Mouse (Mus musculus): Measurements from ENCODE around the gene Fam129c. TPM values are rescaled to one million over a fixed set of nuclear protein-coding genes. Genes with fewer than 3 reads are reported as not detected.
A peak's percentile ranks its signal among the peaks of the same experiment; 100 is the strongest.

Fam129c gene
- polyA plus RNA-seq, 1 experiment from 2014 or later = 4.3 TPM

DNA sequence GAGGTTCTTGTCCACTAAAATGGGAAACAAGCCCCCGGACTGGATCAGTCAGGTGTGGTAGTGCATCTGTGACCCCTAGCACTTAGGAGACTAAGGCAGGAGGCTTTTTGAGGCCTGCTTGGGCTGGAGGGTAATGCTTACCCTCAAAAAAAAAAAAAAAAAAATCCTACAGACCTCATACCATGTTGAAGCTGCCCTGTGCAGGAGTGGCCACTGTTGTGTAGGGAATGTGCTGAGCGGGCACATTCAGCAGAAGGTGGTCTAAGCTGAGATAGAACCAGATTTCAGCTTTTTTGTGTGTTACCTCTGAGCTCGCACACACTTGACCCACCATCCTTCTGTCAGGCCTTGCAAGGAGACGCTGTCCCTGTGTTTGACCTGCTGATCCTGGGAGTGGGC is 3.1 kb upstream of the Fam129c start:
- Histone ChIP-seq H3K27me3 (ENCODE audit: control insufficient read depth, insufficient read depth, low read length) (no peaks in the 10 kb centered on the region; the same call in 1 of the 2 replicates), H3K9ac (ENCODE audit: low read length) (no peak overlapping the region), H3K4me2 (ENCODE audit: low read depth, low read length, severe bottlenecking) (no peak overlapping the region), H3K9me3 (ENCODE audit: control insufficient read depth, low read length) (no peaks in the 10 kb centered on the region), H3K36me3 (ENCODE audit: control insufficient read depth, insufficient read depth, low read length) (no peaks in the 10 kb centered on the region), H3K27ac (ENCODE audit: low read depth, low read length) (no peak overlapping the region), H3K4me1 (replicated peaks; ENCODE audit: control insufficient read depth, insufficient read depth, low read length) (peaks cover 9% of the 10 kb centered on the region), H3K4me3 (ENCODE audit: low read depth, low read length) (no peak overlapping the region)
- 91% methylated on average over 4 of the region's 4 CpGs for WGBS
- no peak for DNase-seq (ENCODE audit: low spot score)
- ATAC-seq (replicated peaks; ENCODE audit: low FRiP score) = no peak

DNA sequence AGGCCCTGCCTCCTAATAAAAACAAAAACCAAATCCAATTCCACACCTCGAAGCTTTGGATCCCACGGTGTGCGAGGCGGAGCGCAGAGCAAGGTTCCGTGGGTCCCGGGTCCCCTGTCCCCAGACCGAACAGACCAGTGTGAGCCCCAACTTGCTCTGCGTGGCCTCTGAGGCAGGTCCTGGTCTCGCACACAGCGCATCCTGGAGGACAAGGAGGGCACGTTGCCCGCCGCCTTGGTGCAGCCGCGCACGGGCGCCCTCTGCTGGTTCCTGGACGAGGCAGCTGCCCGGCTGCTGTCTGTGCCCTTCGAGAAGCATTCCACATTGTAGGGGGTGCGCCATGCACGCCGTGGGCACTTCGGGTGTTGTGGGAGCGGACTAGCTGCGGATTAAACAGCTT is 1.6 kb upstream of the Fam129c start:
- H3K4me2 ChIP-seq (ENCODE audit: low read depth, low read length, severe bottlenecking) = no peak overlapping the region
- no peak overlapping the region for H3K27ac ChIP-seq (ENCODE audit: low read depth, low read length)
- no peaks in the 10 kb centered on the region for H3K36me3 ChIP-seq (ENCODE audit: control insufficient read depth, insufficient read depth, low read length)
- H3K4me3 ChIP-seq (ENCODE audit: low read depth, low read length) = no peak overlapping the region
- DNase-seq (ENCODE audit: low spot score) = peak; percentile 94
- H3K9ac ChIP-seq (ENCODE audit: low read length) = no peak overlapping the region
- 9% methylated on average over 27 of the region's 27 CpGs for WGBS
- H3K9me3 ChIP-seq (ENCODE audit: control insufficient read depth, low read length) = no peaks in the 10 kb centered on the region
- ATAC-seq (replicated peaks; ENCODE audit: low FRiP score) = peak; percentile 38
- peaks cover 2% of the 10 kb centered on the region; the same call in 1 of the 2 replicates for H3K27me3 ChIP-seq (ENCODE audit: control insufficient read depth, insufficient read depth, low read length)
- peaks cover 9% of the 10 kb centered on the region for H3K4me1 ChIP-seq (replicated peaks; ENCODE audit: control insufficient read depth, insufficient read depth, low read length)

DNA sequence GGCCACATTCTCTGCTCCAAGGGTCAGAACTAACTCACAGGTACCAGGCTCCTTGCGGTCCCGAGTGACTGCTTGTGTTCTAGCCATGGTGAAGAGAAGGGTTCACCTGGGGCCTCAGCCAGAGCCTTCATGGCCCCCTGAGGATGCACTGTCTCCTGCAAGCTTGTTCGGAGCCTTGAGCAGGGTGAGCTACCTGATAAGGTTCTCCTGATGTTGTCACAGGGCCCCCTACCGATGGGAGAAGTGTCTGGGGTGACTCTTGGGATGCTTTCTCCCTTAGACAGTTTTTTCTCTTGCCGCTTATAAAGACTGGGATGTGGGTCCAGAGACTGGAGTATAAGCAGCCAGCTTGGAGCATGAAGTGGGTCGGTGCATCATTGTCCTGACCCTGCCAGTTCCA is 1.1 kb upstream of the Fam129c start:
- no peaks in the 10 kb centered on the region for H3K36me3 ChIP-seq (ENCODE audit: control insufficient read depth, insufficient read depth, low read length)
- DNase-seq (ENCODE audit: low spot score) (no peak), ATAC-seq (replicated peaks; ENCODE audit: low FRiP score) (no peak)
- no peak overlapping the region for H3K9ac ChIP-seq (ENCODE audit: low read length)
- H3K4me2 ChIP-seq (ENCODE audit: low read depth, low read length, severe bottlenecking) = no peak overlapping the region
- H3K27ac ChIP-seq (ENCODE audit: low read depth, low read length) = no peak overlapping the region
- peaks cover 4% of the 10 kb centered on the region for H3K27me3 ChIP-seq (ENCODE audit: control insufficient read depth, insufficient read depth, low read length)
- H3K4me3 ChIP-seq (ENCODE audit: low read depth, low read length) = no peak overlapping the region
- H3K4me1 ChIP-seq (replicated peaks; ENCODE audit: control insufficient read depth, insufficient read depth, low read length) = peaks cover 5% of the 10 kb centered on the region
- 55% methylated on average over 6 of the region's 6 CpGs for WGBS
- no peaks in the 10 kb centered on the region for H3K9me3 ChIP-seq (ENCODE audit: control insufficient read depth, low read length)

DNA sequence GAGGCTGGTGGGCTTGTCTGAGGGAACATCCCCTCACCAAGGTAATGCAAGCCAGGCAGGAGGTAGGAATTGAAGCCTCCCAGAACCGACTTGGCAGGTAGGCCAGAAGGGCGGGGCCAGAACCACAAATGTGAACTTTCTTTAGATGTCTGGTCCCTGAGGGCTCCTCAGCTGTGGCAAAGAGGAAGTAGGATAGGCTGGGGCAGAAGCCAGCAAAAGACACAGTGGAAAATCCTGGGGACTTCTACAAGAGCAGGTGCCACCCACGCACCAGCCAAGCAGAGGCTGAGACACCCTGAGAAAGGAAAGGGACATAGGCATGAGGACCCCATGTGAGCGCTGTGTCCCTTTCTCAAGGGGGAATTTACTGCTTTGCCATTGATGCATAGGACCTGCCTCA is 650 bp upstream of the Fam129c start:
- 81% methylated on average over 4 of the region's 4 CpGs for WGBS
- no peak for ATAC-seq (replicated peaks; ENCODE audit: low FRiP score)
- no peak overlapping the region for H3K4me3 ChIP-seq (ENCODE audit: low read depth, low read length)
- peaks cover 8% of the 10 kb centered on the region for H3K27me3 ChIP-seq (ENCODE audit: control insufficient read depth, insufficient read depth, low read length)
- H3K36me3 ChIP-seq (ENCODE audit: control insufficient read depth, insufficient read depth, low read length) = no peaks in the 10 kb centered on the region
- H3K4me1 ChIP-seq (replicated peaks; ENCODE audit: control insufficient read depth, insufficient read depth, low read length) = peaks cover 5% of the 10 kb centered on the region
- no peak overlapping the region for H3K27ac ChIP-seq (ENCODE audit: low read depth, low read length)
- H3K9ac ChIP-seq (ENCODE audit: low read length) = no peak overlapping the region
- H3K4me2 ChIP-seq (ENCODE audit: low read depth, low read length, severe bottlenecking) = no peak overlapping the region
- no peaks in the 10 kb centered on the region for H3K9me3 ChIP-seq (ENCODE audit: control insufficient read depth, low read length)
- DNase-seq (ENCODE audit: low spot score) = no peak

DNA sequence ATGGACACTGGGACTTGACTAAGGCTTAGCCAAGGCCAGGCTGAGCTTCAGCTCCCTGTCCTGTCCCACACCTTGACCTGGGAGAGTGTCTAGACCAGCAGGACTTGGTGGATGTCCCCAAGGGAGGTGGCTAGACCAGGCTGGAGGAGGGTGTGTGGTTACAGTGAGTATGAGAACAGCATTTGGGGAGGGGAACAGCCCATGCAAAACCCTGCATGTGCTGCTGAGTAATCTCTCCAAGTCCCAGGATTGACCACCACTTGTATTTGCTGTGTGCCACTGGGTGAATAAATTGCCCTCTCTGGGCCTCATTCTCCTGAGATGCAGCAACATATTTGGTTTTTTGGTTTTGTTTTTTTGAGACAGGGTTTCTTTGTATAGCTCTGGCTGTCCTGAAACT is 927 bp downstream of the Fam129c start:
- H3K27ac ChIP-seq (ENCODE audit: low read depth, low read length) = no peak overlapping the region
- H3K4me2 ChIP-seq (ENCODE audit: low read depth, low read length, severe bottlenecking) = no peak overlapping the region
- no peaks in the 10 kb centered on the region for H3K9me3 ChIP-seq (ENCODE audit: control insufficient read depth, low read length)
- DNase-seq (ENCODE audit: low spot score) = no peak
- H3K4me3 ChIP-seq (ENCODE audit: low read depth, low read length) = no peak overlapping the region
- peaks cover 22% of the 10 kb centered on the region for H3K27me3 ChIP-seq (ENCODE audit: control insufficient read depth, insufficient read depth, low read length)
- peaks cover 6% of the 10 kb centered on the region for H3K4me1 ChIP-seq (replicated peaks; ENCODE audit: control insufficient read depth, insufficient read depth, low read length)
- H3K9ac ChIP-seq (ENCODE audit: low read length) = no peak overlapping the region
- ATAC-seq (replicated peaks; ENCODE audit: low FRiP score) = no peak
- H3K36me3 ChIP-seq (ENCODE audit: control insufficient read depth, insufficient read depth, low read length) = no peaks in the 10 kb centered on the region

DNA sequence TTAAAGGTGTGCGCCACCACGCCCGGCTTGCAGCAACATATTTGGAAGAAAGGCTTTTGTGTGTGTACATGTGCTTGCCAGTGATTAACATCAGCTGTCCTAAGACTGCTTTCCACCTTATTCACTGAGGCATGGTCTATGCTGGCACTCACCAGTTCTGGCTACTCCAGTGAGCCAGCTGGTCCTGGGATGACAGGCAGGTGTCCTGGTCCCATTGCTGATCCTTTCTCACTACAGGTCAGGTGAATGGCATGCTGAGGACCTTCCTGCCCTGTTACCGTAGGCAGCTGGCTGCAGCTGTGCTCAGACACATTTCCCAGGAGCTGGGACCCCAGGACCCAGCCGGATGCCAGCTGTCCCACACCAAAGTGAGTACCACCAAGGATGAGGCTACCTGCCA is 1.4 kb downstream of the Fam129c start:
- Histone ChIP-seq H3K4me3 (ENCODE audit: low read depth, low read length) (no peak overlapping the region), H3K9me3 (ENCODE audit: control insufficient read depth, low read length) (no peaks in the 10 kb centered on the region), H3K9ac (ENCODE audit: low read length) (no peak overlapping the region), H3K4me1 (replicated peaks; ENCODE audit: control insufficient read depth, insufficient read depth, low read length) (peaks cover 6% of the 10 kb centered on the region), H3K27me3 (ENCODE audit: control insufficient read depth, insufficient read depth, low read length) (peaks cover 22% of the 10 kb centered on the region), H3K36me3 (ENCODE audit: control insufficient read depth, insufficient read depth, low read length) (no peaks in the 10 kb centered on the region), H3K27ac (ENCODE audit: low read depth, low read length) (no peak overlapping the region), H3K4me2 (ENCODE audit: low read depth, low read length, severe bottlenecking) (no peak overlapping the region)
- 96% methylated on average over 5 of the region's 5 CpGs for WGBS
- ATAC-seq (replicated peaks; ENCODE audit: low FRiP score) = no peak
- no peak for DNase-seq (ENCODE audit: low spot score)

DNA sequence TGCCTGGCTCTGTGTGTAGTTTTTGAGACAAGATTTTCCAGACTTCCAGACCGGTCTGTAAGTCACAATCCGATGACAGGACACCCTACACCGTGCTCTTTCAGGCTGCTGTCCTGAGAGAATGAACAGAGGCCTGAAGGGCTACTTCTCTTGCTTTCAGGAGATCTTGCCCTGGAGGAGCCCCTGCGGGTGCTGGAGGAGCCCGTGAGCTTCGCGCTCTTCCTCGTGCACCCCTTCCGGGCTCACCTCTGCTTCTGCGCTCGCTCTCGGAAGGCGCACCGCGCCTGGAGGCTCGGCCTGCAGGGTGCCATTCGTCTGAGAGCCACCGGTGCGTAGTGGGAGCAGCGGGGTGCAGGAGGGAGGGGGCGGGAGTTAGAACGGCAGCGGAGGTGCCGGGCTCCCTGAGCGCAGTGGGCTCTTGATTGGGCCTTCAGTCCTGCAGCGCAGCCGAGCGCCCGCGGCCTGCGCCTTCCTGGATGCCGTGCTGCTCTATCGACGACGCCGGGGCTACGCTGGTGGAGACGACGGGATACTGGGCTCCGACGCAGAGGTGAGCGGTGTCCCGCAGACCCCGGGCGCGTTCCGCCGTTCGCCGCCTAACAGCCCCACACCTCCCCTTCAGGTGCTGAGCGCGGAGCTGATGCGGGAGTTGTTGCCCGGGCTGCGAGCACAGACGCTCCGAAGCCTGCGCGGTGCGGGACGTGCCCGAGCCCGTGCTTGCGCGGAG is 4.7 kb downstream of the Fam129c start:
- ATAC-seq (replicated peaks; ENCODE audit: low FRiP score) (peak; percentile 37), DNase-seq (ENCODE audit: low spot score) (peak; percentile 60)
- no peak overlapping the region for H3K27ac ChIP-seq (ENCODE audit: low read depth, low read length)
- no peaks in the 10 kb centered on the region for H3K9me3 ChIP-seq (ENCODE audit: control insufficient read depth, low read length)
- H3K9ac ChIP-seq (ENCODE audit: low read length) = peak overlapping the region; percentile 16; the same call in 1 of the 2 replicates
- H3K36me3 ChIP-seq (ENCODE audit: control insufficient read depth, insufficient read depth, low read length) = no peaks in the 10 kb centered on the region
- H3K4me2 ChIP-seq (ENCODE audit: low read depth, low read length, severe bottlenecking) = peak overlapping the region; percentile 45
- peaks cover 6% of the 10 kb centered on the region for H3K4me1 ChIP-seq (replicated peaks; ENCODE audit: control insufficient read depth, insufficient read depth, low read length)
- H3K27me3 ChIP-seq (ENCODE audit: control insufficient read depth, insufficient read depth, low read length) = peaks cover 24% of the 10 kb centered on the region
- peak overlapping the region; percentile 21 for H3K4me3 ChIP-seq (ENCODE audit: low read depth, low read length)
- WGBS = 4% methylated on average over 65 of the region's 65 CpGs

DNA sequence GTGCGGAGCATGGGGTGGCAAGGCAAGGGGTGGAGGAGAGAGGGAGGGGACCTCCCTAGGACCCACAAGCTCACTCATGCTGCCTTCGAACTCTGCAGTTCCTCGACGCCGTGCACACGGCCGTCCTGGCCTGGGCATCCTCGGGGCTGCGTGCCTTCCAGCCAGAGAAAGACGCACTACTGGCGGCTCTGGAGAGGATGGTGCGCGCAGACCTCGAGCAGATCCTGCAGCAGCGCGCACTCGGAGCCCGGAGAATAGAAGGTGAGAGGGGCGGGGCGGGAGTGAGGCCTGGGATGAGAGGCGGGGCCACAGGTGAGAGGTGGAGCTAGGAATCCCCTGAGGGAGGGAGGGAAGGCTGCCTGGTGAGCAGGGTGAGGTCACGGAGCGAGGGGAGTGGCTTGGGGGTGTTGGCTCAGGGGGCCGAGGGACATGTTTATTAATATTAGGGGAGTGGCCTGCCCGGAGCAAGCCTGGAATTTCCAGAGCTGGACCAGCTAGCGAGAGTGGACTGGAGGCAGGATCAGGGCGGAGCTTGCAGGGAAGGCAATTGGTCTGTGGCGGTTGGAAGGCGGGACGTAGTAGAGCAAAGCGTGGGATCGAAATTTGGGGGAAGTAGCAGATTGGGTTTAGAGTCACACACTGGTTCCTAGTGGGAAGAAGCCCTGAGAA is 5.4 kb downstream of the Fam129c start:
- Histone ChIP-seq H3K9ac (ENCODE audit: low read length) (no peak overlapping the region), H3K9me3 (ENCODE audit: control insufficient read depth, low read length) (no peaks in the 10 kb centered on the region), H3K4me1 (replicated peaks; ENCODE audit: control insufficient read depth, insufficient read depth, low read length) (peaks cover 6% of the 10 kb centered on the region), H3K36me3 (ENCODE audit: control insufficient read depth, insufficient read depth, low read length) (no peaks in the 10 kb centered on the region), H3K27me3 (ENCODE audit: control insufficient read depth, insufficient read depth, low read length) (peaks cover 24% of the 10 kb centered on the region), H3K4me2 (ENCODE audit: low read depth, low read length, severe bottlenecking) (peak overlapping the region; percentile 45), H3K27ac (ENCODE audit: low read depth, low read length) (no peak overlapping the region), H3K4me3 (ENCODE audit: low read depth, low read length) (peak overlapping the region; percentile 21)
- peak; percentile 75 for DNase-seq (ENCODE audit: low spot score)
- WGBS = 1% methylated on average over 32 of the region's 32 CpGs
- ATAC-seq (replicated peaks; ENCODE audit: low FRiP score) = peak; percentile 57

DNA sequence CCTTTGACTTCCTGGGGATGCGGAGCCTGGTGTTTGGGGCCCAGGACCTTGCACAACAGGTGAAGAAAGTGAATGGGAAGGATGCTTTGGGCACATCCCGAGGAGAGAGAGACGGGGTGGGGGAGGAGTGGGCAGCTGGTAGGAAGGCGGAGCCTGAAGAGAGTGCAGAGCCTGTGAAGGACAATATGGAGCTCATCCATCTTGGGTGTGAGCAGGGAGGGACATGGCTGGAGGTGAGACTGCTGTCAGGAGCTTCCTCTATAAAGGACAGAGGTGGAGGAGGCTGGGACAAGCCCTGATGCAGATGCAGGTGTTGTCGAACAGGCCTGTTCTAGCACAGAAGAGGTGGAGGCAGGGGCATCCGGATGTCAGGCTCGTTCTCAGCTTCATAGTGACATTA is 6.6 kb downstream of the Fam129c start:
- no peak for DNase-seq (ENCODE audit: low spot score)
- H3K27me3 ChIP-seq (ENCODE audit: control insufficient read depth, insufficient read depth, low read length) = peaks cover 24% of the 10 kb centered on the region
- WGBS = 49% methylated on average over 7 of the region's 7 CpGs
- H3K9me3 ChIP-seq (ENCODE audit: control insufficient read depth, low read length) = no peaks in the 10 kb centered on the region
- H3K9ac ChIP-seq (ENCODE audit: low read length) = no peak overlapping the region
- no peak for ATAC-seq (replicated peaks; ENCODE audit: low FRiP score)
- H3K4me2 ChIP-seq (ENCODE audit: low read depth, low read length, severe bottlenecking) = no peak overlapping the region
- H3K4me3 ChIP-seq (ENCODE audit: low read depth, low read length) = no peak overlapping the region
- H3K27ac ChIP-seq (ENCODE audit: low read depth, low read length) = no peak overlapping the region
- H3K4me1 ChIP-seq (replicated peaks; ENCODE audit: control insufficient read depth, insufficient read depth, low read length) = peaks cover 6% of the 10 kb centered on the region
- no peaks in the 10 kb centered on the region for H3K36me3 ChIP-seq (ENCODE audit: control insufficient read depth, insufficient read depth, low read length)
